Mouse (Mus musculus) left cerebral cortex, postnatal 4 days (tissue): ENCODE measurements at regions not wholly inside any gene's neighbourhood (a gene's known extent, or its start where the extent isn't known, plus 50 kb on each side); places are given as distances from the start of the nearest gene placed in this dataset.

Source experiments
- DNase-seq: peaks from one replicate; pipeline ENCODE4 v3.0.0-alpha.2; 2022
- intact Hi-C: fragments of 180-260 bp; cut with DNase I; formaldehyde crosslinking; loops from one replicate; pipeline ENCODE4 v1.15.1; 2025

GRCm38 (mm10) chr15:36891851-36892250, 115.7 kb downstream of the Zfp706 start:
- intact Hi-C loops, result no loop called here
- DNase-seq, result no peak

GRCm38 (mm10) chr15:36891296-36891695, 116.3 kb downstream of the Zfp706 start:
- DNase-seq, result no peak
- intact Hi-C loops, result no loop called here

- no peak for DNase-seq
- intact Hi-C loops, result no loop called here
These were observed 118.5 kb downstream of the Zfp706 start for GRCm38 (mm10) chr15:36889072-36889471.

GRCm38 (mm10) chr15:36888351-36889069, 119.1 kb downstream of the Zfp706 start:
- DNase-seq, result no peak
- intact Hi-C loops, result no loop called here

DNA sequence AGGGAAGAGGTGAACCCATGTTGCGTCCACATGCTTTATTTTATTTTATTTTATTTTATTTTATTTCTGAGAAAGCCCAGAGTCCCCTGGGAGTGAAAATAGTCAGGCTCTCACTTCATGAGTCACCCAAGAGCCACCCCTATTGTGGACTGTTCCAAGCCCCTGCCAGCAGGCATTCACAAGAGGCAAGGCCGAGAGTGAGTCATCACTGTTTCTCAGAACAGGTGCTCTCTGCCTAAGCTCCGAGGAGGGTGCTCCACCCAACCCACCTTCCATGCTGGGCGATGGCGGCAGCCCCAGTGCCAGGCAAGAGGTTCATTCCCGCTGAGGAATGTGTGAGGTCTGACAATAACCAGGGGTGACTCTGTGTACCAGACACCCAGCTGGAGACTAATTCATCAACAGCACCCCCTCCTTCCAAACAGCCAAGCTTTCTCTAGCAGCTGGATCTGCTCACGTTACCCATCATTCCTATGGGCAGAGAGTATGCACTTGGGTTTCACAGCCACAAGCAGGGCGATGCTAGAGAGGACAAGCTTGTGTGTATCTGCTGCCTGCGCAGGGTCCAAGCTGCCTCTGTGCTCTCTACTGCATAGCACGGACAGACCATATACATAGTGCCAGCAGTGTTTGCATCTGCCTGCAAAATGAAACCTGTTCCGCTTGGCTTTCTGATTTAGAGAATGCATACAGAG, 122.8 kb downstream of the Zfp706 start:
- intact Hi-C loops, result no loop called here

DNA sequence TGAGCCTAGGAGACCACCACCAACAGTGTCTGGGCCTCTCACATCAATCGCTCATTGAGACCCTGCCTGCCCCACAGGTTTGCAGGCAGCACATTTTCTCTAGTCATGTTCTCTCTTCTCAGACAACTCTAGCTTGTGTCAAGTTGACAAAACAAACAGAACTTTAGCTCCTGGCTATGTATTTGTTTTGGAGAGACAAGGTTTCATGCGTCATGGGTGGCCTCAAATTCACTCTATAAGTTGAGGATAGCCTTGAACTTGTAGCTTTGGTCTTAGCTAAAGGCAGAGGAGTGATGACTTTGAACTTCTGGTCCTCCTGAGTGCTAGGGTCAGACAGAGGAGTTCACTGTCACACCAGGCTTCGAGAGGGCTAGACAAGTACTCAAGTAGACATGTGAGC, 123.5 kb downstream of the Zfp706 start:
- intact Hi-C loops, result no loop called here

More for the DNA sequence above, 122.8 kb downstream of the Zfp706 start:
- DNase-seq, result no peak

GRCm38 (mm10) chr15:36883156-36883555, 124.4 kb downstream of the Zfp706 start:
- intact Hi-C loops, result no loop called here
- no peak for DNase-seq

More for the DNA sequence above, 123.5 kb downstream of the Zfp706 start:
- no peak for DNase-seq

- no peak for DNase-seq
- intact Hi-C loops, result no loop called here
These were observed 126.0 kb downstream of the Zfp706 start for GRCm38 (mm10) chr15:36881576-36881975.

GRCm38 (mm10) chr15:36880602-36881001, 127.0 kb downstream of the Zfp706 start:
- no peak for DNase-seq
- intact Hi-C loops, result no loop called here

GRCm38 (mm10) chr15:36879587-36879986, 128.0 kb downstream of the Zfp706 start:
- DNase-seq, result no peak
- intact Hi-C loops, result no loop called here

- intact Hi-C loops, result no loop called here
- DNase-seq, result no peak
These were observed 128.6 kb downstream of the Zfp706 start for GRCm38 (mm10) chr15:36878960-36879359.

GRCm38 (mm10) chr15:36878276-36878675, 129.3 kb downstream of the Zfp706 start:
- intact Hi-C loops, result no loop called here
- DNase-seq, result no peak

- intact Hi-C loops, result no loop called here
- DNase-seq, result no peak
These were observed 130.1 kb downstream of the Zfp706 start for GRCm38 (mm10) chr15:36877501-36877900.

GRCm38 (mm10) chr15:36875980-36876778, 131.4 kb downstream of the Zfp706 start:
- intact Hi-C loops, result no loop called here
- DNase-seq, result no peak

- intact Hi-C loops, result no loop called here
- DNase-seq, result no peak
These were observed 133.0 kb downstream of the Zfp706 start for GRCm38 (mm10) chr15:36874555-36874954.

GRCm38 (mm10) chr15:36873884-36874243, 133.7 kb downstream of the Zfp706 start:
- DNase-seq, result no peak
- intact Hi-C loops, result no loop called here

GRCm38 (mm10) chr15:36873058-36873883, 134.3 kb downstream of the Zfp706 start:
- intact Hi-C loops, result no loop called here
- DNase-seq, result peak; percentile 54

- intact Hi-C loops, result no loop called here
- DNase-seq, result no peak
These were observed 135.0 kb downstream of the Zfp706 start for GRCm38 (mm10) chr15:36872566-36872965.

DNA sequence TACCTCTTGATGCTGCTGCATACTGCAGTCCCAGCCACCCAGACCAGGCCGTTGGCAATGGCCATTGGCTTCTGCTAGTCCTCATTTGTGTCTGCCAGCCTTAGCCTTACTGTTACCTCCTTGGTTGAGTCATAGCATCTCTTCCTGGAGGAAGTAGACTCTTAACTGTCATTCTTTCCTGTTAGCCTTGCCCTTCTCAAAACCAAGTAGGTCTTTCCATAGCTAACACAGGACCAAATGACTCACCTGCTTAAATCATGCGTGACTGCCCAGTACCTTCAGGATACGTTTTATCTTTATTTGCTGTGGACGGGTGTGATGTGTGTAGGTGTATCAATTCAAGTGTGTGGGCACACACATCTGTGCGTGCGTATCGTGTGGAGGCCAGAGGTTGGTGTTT, 136.9 kb downstream of the Zfp706 start:
- intact Hi-C loops, result no loop called here
- DNase-seq, result no peak

DNA sequence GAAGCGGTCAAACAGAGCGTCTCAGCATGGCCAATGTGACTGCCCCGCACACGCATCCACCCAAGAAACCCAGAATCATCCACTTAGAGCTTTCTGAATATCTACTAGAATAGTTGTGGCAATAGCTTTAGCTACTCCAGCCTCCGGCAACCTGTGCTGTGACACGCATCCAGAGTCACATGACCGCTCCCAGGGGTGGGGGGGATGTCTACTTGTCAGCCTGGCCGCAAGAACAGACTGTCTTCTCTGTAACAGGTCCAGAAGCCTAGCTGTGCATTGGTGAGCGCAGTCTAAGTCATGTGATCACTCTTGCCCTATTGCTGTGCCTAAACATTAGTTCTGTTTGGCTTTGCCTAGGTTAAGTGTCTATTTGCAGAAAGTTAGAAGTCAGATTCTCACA, 137.5 kb downstream of the Zfp706 start:
- DNase-seq, result no peak
- intact Hi-C loops, result no loop called here

DNA sequence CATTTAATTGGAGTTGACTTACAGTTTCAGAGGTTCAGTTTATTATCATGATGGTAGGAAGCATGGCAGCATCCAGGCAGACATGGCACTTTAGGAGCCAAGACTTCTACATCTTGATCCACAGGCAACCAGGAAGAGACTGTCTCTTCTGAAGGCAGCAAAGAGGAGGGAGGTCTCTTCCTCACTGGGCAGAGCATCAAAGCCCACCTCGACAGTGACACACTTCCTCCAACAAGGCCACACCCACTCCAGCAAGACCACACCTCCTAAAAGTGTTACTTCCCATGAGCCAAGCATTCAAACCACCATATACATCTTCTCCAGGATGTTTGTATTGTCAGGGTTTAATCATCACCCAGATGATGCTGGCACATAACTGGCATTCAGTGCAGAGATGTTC, 141.5 kb downstream of the Zfp706 start:
- DNase-seq, result no peak
- intact Hi-C loops, result no loop called here
